Mouse (Mus musculus): ENCODE results near the gene Tead4.
"Not testable (repeated sequence)": the region's sequence is repeated elsewhere in the genome, so short reads cannot be mapped to it uniquely, and the experiment has no call there.

The Tead4 gene

DNA sequence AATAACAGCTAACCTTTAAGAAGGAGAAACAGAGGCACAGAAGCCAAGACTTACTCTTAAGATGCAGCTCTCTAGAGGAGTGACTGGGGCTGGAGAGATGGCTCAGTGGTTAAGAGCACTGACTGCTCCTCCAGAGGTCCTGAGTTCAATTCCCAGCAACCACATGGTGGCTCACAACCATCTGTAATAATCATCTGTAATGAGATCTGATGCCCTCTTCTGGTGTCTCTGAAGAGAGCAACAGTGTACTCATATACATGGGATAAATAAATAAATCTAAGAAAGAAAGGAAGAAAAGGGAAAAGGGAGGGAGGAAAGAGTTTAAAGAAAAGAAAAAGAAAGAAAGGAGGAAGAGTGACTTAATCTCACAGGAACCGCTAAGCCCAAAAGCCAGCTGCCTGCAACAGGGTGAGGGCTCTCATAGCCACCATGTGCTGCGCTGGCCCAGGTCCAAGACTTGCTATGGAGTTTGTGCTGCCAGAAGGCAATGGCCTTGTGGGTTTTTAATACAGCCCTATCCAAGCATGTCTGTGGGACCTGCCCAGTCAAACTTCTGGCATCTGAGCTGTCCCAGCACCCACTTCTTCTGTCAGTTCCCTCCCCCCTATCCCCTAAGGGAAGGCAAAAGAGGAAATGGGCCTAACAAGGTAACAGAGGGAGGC lies 63.4 kb downstream of the Tead4 start:
- DNase-seq (ENCODE audit: low read depth) = no peak

DNA sequence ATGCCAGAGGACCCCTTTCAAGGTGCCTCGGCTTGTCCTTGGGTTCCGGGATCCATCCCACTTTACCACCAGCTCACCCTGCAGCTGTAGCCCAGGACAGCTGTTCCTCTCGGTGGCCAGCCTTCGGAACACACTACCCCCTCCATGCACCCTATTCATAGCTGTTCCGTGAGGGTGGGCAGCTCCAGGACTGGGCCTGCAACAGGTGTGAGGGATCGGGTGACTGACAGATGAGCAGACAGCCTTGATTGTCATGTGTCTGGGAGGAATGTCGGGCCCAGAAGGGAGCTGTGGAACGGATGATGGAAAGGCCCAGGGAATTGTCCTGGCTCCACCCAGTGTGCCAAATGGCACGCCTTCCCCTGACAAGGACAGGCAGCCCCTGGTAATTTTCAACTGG lies 64.0 kb downstream of the Tead4 start:
- DNase-seq (ENCODE audit: low read depth) = no peak

DNA sequence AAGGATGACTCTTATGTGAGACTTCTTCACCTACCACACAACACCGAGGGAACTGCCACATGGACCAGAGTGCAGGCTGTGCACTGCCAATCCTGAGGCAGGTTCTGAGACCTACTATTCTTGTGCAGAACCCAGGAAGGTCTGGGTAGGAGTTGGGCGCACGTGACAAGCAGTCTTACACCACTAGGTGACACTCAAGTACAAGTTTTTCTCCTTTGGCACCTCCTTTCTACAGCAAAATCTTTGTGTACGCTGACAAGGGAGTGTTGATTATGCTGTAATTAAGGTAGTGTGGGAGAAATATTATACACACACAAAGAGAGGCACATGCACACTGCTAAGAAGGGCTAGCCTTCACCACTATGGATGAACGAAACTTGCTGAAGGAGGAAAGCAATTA lies 66.4 kb downstream of the Tead4 start:
- no peak for DNase-seq (ENCODE audit: low read depth)

DNA sequence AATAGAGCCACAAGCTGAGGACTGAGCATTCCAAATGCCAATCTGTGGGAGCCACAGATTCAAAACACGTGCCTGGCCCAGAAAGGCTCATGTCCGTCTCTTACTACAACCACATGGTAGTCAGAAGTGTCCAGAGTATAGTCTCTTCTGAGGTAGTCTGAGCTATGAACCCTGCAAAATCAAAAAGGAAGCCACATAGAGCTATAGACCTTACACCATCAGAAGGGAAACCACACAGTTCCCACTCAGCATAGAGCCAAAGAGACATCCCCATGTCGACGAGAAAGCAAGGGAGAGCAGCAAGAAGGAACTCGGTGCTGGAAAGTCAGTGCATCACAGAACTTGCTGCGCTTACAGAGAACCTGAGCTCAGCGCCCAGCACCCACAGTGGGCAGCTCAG lies 68.4 kb downstream of the Tead4 start:
- no peak for DNase-seq (ENCODE audit: low read depth)

DNA sequence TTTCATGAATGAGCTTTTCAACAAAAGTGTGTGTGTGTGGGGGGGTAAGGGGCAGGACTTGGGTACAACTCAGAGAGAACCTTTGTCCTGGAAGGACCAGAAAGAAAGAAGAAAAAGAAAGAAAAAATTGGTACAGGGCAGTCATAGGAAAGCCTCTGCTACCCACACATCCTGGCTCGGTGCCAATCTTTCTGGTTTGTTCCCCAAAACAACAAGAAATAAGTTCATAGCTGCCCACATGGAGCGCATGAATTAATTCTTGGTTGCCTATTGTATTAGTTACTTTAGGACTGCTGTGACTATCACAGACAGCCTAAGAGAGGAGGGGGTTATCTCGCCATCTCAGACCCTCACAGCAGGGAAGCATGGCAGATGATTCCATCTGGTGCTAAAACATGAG lies 68.9 kb downstream of the Tead4 start:
- no peak for DNase-seq (ENCODE audit: low read depth)

DNA sequence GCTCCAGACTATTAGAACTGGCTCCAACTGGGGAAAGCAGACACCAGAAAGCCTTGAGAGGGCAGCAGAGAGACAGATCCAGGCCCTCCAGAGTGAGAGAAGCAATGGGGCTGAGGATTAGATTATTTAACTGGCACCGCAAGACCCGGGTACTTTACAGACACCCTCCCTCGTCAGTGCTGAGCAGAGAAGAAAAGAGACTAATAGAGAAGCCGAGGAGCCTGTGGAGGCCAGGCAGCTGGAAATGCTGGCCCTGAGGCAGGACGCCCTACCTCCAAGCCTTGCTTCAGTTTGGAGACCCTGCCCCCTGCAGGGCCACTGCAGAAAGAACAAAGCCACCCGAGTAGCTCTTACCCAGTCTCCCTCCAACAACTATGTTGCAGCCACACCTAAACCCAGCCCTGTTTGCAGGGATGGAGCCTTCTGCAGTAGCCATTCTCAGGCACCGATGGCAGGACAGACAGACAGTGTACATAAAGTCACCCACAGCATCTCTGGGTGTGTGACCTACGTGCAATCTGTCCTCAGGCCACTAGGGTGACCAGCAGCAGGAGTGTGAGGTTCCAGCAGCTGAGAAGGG lies 73.1 kb downstream of the Tead4 start:
- no peak for DNase-seq (ENCODE audit: low read depth)

DNA sequence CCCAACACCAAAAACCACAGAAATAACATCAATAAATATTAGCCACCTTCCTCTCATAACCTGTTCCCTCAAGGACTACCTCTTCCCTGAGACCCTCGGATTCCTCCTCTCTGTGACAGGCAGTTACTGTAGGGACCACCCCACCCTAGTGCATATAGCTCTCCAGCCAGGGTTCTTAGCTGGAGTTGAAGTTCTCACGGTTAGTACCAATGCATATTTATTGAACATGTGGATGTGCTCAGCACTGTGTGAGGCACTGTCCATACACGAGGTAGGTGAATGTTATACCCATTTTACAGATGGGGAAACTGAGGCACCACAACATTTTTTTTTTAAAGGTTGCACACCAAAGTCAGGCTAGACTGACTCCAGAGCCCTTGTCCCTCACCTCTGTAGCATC lies 73.7 kb downstream of the Tead4 start:
- DNase-seq (ENCODE audit: low read depth) = no peak

- DNase-seq (ENCODE audit: low read depth) = no peak
These were observed 74.8 kb downstream of the Tead4 start for GRCm38 (mm10) chr6:128225846-128226176.

DNA sequence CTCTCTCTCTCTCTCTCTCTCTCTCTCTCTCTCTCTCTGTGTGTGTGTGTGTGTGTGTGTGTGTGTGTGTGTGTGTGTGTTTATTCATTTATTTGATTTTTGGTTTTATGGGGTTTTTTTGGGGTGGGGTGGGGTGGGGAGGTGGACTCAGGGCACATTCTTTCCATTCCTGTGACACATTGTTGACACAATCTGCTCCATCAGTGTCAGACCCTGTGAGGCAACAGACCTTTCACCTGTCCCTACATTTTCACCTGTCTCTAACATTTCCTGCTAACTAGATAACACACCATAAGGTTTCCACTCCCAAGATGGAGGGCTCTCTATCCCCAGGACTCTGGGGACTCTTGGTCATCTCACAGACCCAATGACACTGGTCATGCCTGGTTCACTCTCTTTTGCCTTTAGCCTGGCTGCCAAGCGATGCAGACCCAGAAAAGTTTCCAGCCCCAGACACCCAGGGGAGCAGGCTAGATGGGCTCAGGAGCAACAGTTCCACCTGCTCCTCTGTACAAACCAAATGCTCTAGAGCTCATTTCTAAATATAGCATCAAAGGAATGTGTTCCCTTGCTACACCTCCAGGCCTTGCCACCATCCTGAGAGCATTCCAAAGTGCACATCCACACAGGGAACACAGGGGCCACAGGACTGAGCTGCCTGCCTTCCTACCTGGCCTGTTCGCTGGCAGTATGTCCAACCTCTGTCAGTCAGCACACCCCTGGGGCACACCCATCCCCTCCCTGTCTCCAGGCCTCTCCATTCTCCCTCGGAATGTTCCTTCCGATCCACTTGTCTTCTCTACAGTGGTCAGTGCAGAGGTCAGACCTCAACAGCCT lies 75.4 kb downstream of the Tead4 start:
- DNase-seq (ENCODE audit: low read depth) = no peak

DNA sequence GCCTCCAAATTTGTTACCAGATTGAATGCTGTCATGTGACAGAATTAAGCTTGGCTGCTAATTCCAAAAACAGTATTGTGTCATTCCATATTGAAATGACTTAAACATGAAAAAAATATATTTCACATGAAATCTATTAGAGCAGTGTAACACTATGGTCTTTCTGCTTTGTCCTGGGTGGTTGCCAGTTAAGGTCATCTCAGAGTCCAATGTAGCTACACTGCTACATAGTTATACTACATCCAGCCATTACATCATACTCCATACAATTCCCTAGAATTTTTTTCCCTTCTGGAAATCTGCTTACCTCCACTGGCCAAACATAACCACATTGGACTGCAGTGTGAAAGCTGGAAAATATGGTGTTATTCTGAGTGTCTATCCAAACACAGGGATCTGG lies 77.5 kb downstream of the Tead4 start:
- DNase-seq (ENCODE audit: low read depth) = no peak

- not testable (repeated sequence) for DNase-seq (ENCODE audit: low read depth)
These were observed 85.6 kb downstream of the Tead4 start for GRCm38 (mm10) chr6:128215004-128215403.

- not testable (repeated sequence) for DNase-seq (ENCODE audit: low read depth)
These were observed 91.4 kb downstream of the Tead4 start for GRCm38 (mm10) chr6:128209199-128209598.

DNA sequence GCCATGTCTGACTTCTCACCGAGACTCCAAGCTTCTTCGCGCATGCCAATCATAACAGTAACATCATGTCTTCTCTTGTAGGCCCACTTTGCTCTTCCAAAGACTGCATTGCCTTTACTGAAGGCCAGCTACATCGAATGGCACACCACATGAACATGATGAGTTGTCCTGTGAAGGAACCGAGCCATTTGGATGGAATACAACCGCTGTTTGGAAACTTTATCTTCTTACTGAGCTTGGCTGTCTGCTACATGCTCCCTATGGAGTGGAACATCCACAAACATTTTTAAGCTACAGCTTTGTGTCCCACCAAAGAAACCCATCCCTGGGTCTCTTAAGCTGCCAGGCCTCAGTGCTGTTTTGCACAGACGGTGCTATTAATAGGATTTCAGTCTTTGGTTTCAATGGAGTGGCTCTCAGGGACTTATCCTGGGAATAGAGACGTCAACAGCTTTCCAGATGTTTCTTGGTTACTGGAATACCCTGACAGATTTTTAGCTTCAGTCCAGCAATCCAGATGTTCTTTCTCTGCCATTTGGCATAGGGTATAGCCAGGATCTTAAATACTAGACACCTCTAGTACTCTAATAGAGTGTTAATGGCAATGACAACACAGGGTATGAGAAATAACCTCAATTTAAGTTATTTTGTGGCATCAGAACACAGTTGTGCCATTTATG lies 92.0 kb downstream of the Tead4 start:
- no peak for DNase-seq (ENCODE audit: low read depth)

DNA sequence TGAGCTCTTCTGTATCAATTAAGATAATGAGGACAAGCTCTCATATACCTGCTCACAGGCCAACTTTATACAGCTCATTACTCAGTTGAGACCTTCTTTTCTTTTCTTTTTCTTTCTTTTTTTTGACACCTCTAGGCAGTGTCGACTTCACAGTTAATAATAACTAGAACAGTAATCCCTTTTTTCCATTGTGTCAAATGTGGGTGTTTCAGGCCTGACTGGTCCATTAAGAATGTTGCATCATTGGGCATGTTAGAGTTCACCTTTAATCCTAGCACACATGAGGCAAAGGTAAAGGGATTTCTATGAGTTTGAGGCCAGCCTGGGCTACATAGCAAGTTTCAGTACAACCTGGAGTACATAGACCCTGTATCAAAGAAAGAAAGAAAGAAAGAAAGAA lies 97.1 kb downstream of the Tead4 start:
- no peak for DNase-seq (ENCODE audit: low read depth)

DNA sequence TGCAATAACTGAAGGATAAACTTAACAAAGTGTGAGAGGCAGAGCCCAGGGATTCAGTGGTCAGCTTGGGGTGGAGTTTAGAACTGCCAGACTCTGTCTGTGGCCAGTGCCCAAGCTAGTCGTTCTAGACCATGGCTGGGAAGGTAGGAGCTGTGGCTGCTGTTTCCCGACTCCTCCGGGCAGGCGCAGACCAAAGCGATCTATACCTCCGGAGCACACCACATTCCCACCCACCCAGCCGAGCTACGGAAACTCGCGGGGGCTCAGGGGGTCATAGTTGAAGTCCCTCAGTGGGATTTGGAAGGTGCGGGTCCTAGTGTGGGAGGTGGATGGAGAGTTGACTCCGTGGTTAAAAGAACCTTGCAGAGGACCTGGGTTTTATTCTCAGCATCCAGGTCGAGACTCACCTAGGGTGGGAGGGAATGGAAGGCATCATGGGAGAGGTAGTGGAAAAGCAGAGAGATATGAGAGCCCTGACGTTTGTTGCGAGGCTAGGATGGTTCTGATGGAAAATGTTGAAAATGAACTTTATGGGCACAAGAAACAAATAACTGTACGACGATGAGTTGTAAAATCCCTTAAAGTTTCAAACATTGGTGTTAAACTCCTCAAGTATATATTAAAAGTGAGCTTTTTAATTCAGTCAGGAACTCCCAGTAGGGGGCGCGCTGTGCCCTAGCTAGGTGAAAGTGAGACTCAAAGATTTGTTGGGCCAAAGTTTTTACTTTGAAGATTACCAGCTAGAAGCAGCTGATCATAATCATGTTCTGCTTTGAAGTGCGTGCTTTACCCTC lies 99.6 kb downstream of the Tead4 start:
- DNase-seq (ENCODE audit: low read depth) = no peak

- peak; percentile 98 for DNase-seq (ENCODE audit: low read depth)
These were observed 100.3 kb downstream of the Tead4 start for GRCm38 (mm10) chr6:128200116-128200846.

GRCm38 (mm10) chr6:128183521-128183920 lies 117.1 kb downstream of the Tead4 start:
- no peak for DNase-seq (ENCODE audit: low read depth)

DNA sequence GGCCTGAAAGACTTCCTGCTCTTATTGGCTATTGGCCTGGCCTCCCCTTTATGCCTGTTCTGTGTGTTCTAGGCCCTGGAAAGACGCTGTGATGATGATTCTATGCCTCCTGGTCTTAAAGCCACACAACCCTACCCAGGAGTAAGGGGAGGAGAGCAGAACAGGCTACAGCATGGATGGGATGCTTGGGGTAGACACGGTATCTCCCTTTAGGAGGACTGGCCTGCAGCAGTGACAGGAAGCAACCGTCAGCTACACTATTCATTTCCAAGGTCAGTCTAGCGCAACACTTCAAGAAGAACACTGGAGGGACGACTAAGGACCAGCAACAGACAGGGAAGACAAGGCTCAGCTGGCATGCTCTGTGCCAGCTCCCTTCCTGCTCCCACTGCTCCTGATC lies 119.4 kb downstream of the Tead4 start:
- DNase-seq (ENCODE audit: low read depth) = no peak

DNA sequence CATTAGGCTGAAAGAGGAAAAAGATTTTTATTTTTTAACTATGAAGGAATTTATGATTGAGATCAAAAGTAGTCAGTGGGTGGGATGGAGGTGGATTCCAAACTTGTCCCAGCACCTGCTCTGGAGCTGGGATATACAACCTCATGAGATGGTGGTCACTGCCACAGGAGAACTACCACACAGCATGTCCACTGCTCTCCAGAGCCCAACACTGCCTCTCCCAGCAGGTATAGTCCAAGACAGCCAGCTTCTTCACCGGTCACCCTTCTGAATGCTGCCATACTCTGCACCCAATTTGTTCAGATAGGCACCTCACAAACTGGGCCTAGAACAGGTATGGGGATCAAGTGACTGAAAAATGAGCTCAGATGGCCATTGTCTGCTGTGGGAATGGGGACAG lies 121.0 kb downstream of the Tead4 start:
- DNase-seq (ENCODE audit: low read depth) = no peak

DNA sequence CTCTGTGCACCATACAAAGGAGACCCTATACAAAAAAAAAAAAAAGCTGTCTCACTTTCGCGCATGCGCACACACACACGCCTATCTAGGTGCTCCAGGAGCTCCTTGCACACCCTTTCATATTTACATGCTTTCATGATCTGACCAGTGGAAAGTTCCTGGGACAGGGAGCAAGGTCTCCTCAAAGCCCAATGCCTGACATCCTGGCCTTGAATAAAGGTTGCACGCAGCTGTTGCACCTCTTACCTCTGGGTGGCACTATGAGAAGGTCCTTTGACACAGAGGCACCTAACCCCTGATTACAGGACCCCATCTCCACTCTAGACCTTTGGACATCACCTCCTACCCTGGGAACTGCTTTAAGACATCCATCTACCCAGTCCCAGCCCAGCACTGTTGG lies 121.4 kb downstream of the Tead4 start:
- DNase-seq (ENCODE audit: low read depth) = no peak

DNA sequence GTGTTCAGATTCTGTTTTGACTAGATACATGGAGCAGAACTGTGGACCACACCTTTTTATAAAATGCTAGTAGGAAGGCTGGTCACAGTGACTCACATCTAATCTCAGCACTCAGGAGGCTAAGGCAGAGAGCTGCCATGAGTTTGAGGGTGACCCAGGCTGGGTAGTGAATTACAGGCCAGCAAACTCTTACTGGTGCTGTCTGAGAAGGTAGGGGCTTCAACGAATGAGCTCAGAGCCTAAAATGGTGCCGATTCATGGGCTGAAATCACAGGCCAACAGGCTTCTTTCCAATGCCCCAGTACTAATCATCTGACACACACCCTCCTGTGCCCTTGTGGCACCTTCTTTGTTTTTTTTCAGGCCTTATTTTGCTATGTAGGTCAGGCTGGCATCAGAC lies 121.9 kb downstream of the Tead4 start:
- DNase-seq (ENCODE audit: low read depth) = no peak
